Mouse (Mus musculus) hindbrain, postnatal 0 days (tissue): Measurements from ENCODE around the gene Rpl23. TPM values are rescaled to one million over a fixed set of nuclear protein-coding genes. Genes with fewer than 3 reads are reported as not detected.

Source experiments
- ATAC-seq: fragments of 200-750 bp; cut with Nextera tagmentation; 2 replicates; pipeline ENCODE4 v1.8.0; 2017; ENCODE audit warnings: mild to moderate bottlenecking, moderate TSS enrichment, moderate library complexity
- DNase-seq: peaks from one replicate; pipeline ENCODE4 v3.0.0-alpha.2; 2015; ENCODE audit warnings: low spot score
- H3K27ac ChIP-seq: fragments of 300-500 bp; sonication (generic); 2 replicates; pipeline ENCODE4 v1.5.1; 2014; ENCODE audit warnings: mild to moderate bottlenecking
- H3K27me3 ChIP-seq: fragments of 300-500 bp; sonication (generic); 2 replicates; pipeline ENCODE4 v1.6.1; 2014; ENCODE audit warnings: low read length, mixed read lengths; ENCODE audit not compliant: insufficient read depth
- H3K36me3 ChIP-seq: fragments of 300-500 bp; sonication (generic); 2 replicates; pipeline ENCODE4 v1.6.1; 2014; ENCODE audit warnings: low read length, mixed read lengths; ENCODE audit not compliant: insufficient read depth
- H3K4me1 ChIP-seq: fragments of 300-500 bp; sonication (generic); 2 replicates; pipeline ENCODE4 v1.6.1; 2014; ENCODE audit warnings: antibody characterized with exemption, low read length, mixed read lengths; ENCODE audit not compliant: insufficient read depth
- H3K4me2 ChIP-seq: fragments of 300-500 bp; sonication (generic); 2 replicates; pipeline ENCODE4 v1.6.1; 2014; ENCODE audit warnings: low read depth, mild to moderate bottlenecking, low read length, moderate library complexity, mixed read lengths
- H3K4me3 ChIP-seq: fragments of 300-500 bp; sonication (generic); 2 replicates; pipeline ENCODE4 v1.5.1; 2014; ENCODE audit warnings: low read length
- H3K9ac ChIP-seq: fragments of 300-500 bp; sonication (generic); replicated peaks from 2 replicates; pipeline ENCODE4 v1.6.1; 2014; ENCODE audit warnings: mild to moderate bottlenecking, low read length, moderate library complexity, mixed read lengths
- H3K9me3 ChIP-seq: fragments of 300-500 bp; sonication (generic); 2 replicates; pipeline ENCODE4 v1.6.1; 2016; ENCODE audit warnings: low read length, mixed read lengths
- CTCF ChIP-seq: IDR thresholded peaks from 2 replicates; pipeline ENCODE4 v1.5.1; 2016; ENCODE audit warnings: antibody characterized with exemption, control low read depth, low read depth
- WGBS: fragments of 180-500 bp; shearing (Covaris S2); extraction: QIAGEN DNeasy Blood & Tissue Kit; methylation state at CpG from one replicate; pipeline ENCODE4 v1.1.7; 2014; 5-methylcytosine and 5-hydroxymethylcytosine counted together
- polyA plus RNA-seq: library from polyadenylated mRNA; unstranded; fragments of >200 nt; fragmentation: Nextera tagmentation; extraction: Ambion mirVana; gene quantifications from 2 replicates; pipeline ENCODE4 v1.2.1, GENCODE M21; 2015
- total RNA-seq: library from RNA; depleted of rRNA; stranded (reverse); fragments of >200 nt; gene quantifications from 2 replicates; pipeline ENCODE4 v1.2.3, GENCODE M21; 2014

Rpl23 gene
- total and polyA plus RNA-seq, 2 experiments from 2014 or later = 124 to 351 TPM

DNA sequence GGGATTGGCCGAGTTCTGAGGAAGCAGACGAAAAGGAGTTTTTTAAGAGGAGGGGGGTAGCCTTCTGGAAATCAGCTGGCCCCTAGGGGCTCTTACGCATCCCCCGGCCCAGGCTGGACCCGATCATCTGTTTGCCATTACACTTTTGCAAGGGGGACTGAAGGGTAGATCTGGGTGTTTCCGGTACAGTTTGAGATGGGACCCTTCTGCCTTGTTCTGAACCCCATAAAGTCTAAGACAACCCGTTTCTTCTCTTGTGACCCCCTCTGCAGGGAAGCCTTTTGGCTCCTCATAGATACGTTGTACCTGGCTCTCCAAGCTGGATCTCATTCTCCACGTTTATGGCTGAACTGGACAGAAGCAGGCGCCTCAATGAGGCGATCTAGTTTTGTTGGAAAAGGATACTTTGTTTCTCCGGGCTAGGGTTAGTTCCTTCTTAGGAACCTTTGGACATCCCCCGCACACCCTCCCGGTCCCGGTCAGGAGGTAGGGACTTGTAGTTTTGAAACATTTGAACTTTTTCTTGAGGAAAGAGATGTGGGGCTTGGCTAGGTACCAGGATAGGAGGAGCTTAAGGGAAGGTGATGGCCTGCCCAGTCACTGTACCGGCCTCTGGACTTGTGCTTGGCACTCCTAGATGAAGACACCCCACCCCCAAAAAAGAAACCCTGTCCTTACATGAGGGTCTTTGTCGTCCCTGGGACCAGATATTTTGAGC is 18.6 kb upstream of the Rpl23 start:
- no peaks in the 10 kb centered on the region for H3K9me3 ChIP-seq
- TF ChIP-seq CTCF = no peak
- peaks cover 35% of the 10 kb centered on the region for H3K4me1 ChIP-seq
- H3K4me3 ChIP-seq = peak overlapping the region; percentile 80
- peaks cover 4% of the 10 kb centered on the region; the same call in 1 of the 2 replicates for H3K36me3 ChIP-seq
- peak overlapping the region; percentile 84 for H3K9ac ChIP-seq
- ATAC-seq (no peak), DNase-seq (no peak)
- peak overlapping the region; percentile 93 for H3K27ac ChIP-seq
- WGBS = 5% methylated on average over 17 of the region's 17 CpGs
- peak overlapping the region; percentile 76 for H3K4me2 ChIP-seq
- H3K27me3 ChIP-seq = no peaks in the 10 kb centered on the region

DNA sequence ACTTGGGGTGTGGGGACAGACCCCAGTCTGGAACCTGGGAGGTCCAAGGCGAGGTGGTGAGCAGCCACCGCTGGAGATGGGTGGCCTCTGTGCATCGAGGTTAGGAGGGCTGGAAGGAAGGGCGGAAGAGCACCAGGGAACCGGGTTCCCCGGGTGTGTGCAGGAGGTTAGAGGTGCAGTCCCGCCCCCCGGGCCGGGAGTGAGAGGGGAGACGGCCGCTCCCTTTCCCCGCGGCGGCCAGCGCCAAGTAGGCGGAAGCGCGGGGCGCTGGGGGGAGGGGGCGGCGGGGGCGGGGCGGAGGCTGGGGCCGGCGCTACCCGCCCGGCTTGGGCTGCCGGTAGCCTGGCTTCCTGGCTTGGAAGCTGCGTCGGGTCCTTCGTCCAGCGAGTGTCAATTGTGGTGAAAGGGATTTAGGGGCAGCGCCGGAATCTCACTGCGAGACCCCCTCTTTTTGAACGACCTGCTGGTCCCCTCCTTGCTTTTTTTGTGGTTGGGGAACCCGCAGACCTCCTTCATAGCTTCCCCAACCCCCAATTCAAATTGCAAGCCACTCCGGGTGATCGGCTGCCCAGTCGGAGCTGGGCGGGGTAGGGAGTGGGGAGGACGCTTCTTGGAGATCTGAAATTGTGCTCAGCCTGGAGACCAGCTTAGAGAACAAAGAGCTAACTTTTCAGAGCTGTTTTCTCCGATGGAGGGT is 17.9 kb upstream of the Rpl23 start:
- peak overlapping the region; percentile 84 for H3K9ac ChIP-seq
- peaks cover 29% of the 10 kb centered on the region for H3K4me1 ChIP-seq
- 3% methylated on average over 26 of the region's 43 CpGs for WGBS
- H3K4me2 ChIP-seq = peak overlapping the region; percentile 76
- no peaks in the 10 kb centered on the region for H3K9me3 ChIP-seq
- ATAC-seq (peak; percentile 42), DNase-seq (peak; percentile 74)
- no peak for TF ChIP-seq CTCF
- H3K27ac ChIP-seq = peak overlapping the region; percentile 93
- no peaks in the 10 kb centered on the region for H3K27me3 ChIP-seq
- H3K4me3 ChIP-seq = peak overlapping the region; percentile 80
- H3K36me3 ChIP-seq = peaks cover 4% of the 10 kb centered on the region; the same call in 1 of the 2 replicates

DNA sequence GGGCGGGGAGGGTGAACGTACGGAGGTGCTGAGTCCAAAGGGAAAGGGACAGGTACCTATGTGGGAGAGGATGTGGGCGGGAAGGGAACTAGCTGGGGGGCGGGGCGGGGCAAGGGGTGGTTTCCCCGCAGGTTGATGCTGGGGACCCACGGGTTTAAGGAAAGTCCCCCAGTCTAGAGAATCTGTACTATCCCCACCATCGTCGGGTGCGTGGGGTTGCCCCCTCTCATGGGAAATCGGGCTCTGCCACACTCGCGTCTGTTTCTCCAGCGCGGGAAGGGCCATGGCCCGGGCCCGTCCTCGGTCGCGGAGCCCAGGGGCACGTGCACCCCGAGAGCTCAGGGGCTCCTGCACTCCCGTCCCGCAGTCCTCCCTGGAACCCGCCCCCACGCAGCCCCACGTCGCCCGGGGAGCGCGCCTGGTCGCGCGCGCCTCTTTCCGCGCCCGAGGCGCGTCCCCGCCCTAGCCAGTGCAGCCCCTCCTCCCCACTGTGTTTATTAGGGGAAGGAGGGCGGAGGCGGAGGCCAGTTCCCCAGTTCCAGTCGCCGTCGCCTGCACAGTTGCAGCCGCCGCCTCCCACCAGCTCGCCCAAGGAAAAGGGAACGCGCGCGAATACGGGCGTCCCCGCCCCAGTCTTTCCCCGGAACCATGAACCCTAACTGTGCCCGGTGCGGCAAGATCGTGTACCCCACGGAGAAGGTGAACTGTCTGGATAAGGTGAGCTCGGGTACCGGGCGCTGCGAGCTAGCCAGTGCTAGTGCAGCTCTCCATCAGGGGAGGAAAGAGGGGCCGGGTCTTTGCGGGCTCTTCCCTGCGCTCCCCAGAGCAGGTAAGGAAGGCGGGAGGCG is 17.1 kb upstream of the Rpl23 start:
- DNase-seq = peak; percentile 94

DNA sequence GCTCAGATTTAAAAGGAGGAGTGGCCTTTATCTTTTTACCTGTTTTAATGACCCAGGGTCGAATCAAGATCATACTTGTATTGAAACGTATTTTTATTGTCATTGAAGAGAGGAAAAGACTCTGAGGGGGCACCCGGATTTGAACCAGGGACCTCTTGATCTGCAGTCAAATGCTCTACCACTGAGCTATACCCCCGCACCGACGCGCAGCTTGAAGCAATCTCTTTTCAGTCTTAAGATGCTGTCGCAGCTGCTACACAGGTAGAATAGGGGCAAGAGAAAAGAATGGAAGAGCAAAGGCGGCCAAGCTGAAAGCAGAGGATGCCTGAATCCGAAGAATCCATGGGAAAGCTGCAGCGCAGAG is 16.5 kb upstream of the Rpl23 start, which contains the start of gene Lasp1:
TSS of gene Lasp1 (plus strand) at position 219 of the 364 bp plus-strand sequence.
- Histone ChIP-seq H3K4me3 (peak within 1 kb of the TSS; percentile 80), H3K27ac (peak within 1 kb of the TSS; percentile 93), H3K36me3 (peaks cover 4% of the 10 kb centered on the region; the same call in 1 of the 2 replicates), H3K9me3 (no peaks in the 10 kb centered on the region), H3K9ac (peak within 1 kb of the TSS; percentile 84), H3K4me2 (peak within 1 kb of the TSS; percentile 76), H3K4me1 (peaks cover 19% of the 10 kb centered on the region), H3K27me3 (no peaks in the 10 kb centered on the region)
- DNase-seq = peak; percentile 93
- ATAC-seq = peak; percentile 74
- under 1% methylated on average over 11 of the region's 11 CpGs for WGBS
- no peak for TF ChIP-seq CTCF

More for the DNA sequence above, 17.1 kb upstream of the Rpl23 start:
- H3K9me3 ChIP-seq = no peaks in the 10 kb centered on the region
- peak overlapping the region; percentile 84 for H3K9ac ChIP-seq
- H3K27me3 ChIP-seq = no peaks in the 10 kb centered on the region
- TF ChIP-seq CTCF = no peak
- peaks cover 21% of the 10 kb centered on the region for H3K4me1 ChIP-seq
- peak overlapping the region; percentile 93 for H3K27ac ChIP-seq
- peak overlapping the region; percentile 80 for H3K4me3 ChIP-seq
- under 1% methylated on average over 63 of the region's 71 CpGs for WGBS
- H3K4me2 ChIP-seq = peak overlapping the region; percentile 76
- ATAC-seq = peak; percentile 85
- H3K36me3 ChIP-seq = peaks cover 4% of the 10 kb centered on the region; the same call in 1 of the 2 replicates

DNA sequence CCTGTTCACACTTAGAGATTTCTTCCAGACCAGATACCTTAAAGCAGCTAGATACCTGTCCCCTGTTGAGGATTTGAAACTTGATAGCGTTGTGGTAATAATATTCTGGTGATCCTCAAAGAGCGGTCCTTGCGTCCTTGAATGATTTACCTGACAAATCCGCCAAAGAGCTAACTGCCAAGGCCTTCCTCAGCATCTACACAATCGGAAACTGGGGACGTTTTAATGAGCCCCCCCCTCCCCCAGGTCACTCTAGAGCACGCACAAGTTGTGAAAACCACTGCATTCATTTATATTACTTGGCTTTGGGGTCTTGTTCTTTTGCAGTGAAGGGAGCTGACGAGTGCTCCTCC is 15.8 kb upstream of the Rpl23 start:
- no peaks in the 10 kb centered on the region for H3K9me3 ChIP-seq
- DNase-seq (no peak), ATAC-seq (no peak)
- H3K27ac ChIP-seq = peak overlapping the region; percentile 93
- peak overlapping the region; percentile 80 for H3K4me3 ChIP-seq
- H3K4me1 ChIP-seq = peaks cover 19% of the 10 kb centered on the region
- H3K4me2 ChIP-seq = peak overlapping the region; percentile 76
- H3K27me3 ChIP-seq = no peaks in the 10 kb centered on the region
- WGBS = 41% methylated on average over 8 of the region's 8 CpGs
- peaks cover 4% of the 10 kb centered on the region; the same call in 1 of the 2 replicates for H3K36me3 ChIP-seq
- TF ChIP-seq CTCF = no peak
- H3K9ac ChIP-seq = no peak overlapping the region

DNA sequence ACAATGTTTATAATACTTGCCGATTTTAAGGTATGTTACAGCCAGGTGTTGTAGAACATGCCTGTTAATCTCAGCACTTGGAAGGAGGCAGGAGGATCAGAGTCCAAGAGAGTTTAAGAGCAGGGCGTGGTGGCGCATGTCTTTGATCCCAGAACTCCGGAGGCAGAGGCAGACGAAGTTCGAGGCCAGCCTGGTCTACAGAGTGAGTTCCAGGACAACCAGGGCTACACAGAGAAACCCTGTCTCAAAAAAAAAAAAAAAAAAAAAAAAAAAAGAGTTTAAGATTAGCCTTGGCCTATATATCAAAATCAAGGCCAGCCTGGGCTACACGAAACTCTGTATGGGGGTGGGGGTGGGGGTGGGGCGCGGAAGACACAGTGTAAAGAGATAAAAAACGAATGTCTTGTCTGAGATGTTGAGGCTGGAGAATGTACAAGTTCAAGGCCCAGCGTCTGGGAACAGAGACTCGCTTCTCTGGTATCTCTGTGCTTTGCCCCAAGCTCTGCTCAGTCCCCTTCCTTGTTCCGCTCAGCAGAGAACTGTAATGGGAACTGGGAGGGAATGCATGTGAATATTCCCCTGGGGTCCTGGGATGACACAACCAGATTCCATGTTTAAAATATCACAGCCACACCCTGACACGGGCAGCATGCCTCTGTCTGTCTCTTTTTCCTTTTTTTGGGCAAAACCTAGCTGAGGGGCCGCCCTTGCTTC is 15.3 kb upstream of the Rpl23 start:
- DNase-seq (no peak), ATAC-seq (no peak)
- Histone ChIP-seq H3K27ac (peak overlapping the region; percentile 93; the same call in 1 of the 2 replicates), H3K9ac (no peak overlapping the region), H3K9me3 (no peaks in the 10 kb centered on the region), H3K27me3 (no peaks in the 10 kb centered on the region), H3K4me1 (peaks cover 16% of the 10 kb centered on the region), H3K4me3 (peak overlapping the region; percentile 80; the same call in 1 of the 2 replicates), H3K36me3 (peaks cover 4% of the 10 kb centered on the region; the same call in 1 of the 2 replicates), H3K4me2 (peak overlapping the region; percentile 76; the same call in 1 of the 2 replicates)
- WGBS = 64% methylated on average over 15 of the region's 15 CpGs
- TF ChIP-seq CTCF = no peak
